Mouse (Mus musculus): Measurements from ENCODE around the gene Ddx39b. TPM values are rescaled to one million over a fixed set of nuclear protein-coding genes. Genes with fewer than 3 reads are reported as not detected.
"Not testable (repeated sequence)": the region's sequence is repeated elsewhere in the genome, so short reads cannot be mapped to it uniquely, and the experiment has no call there.

Ddx39b gene
- polyA plus RNA-seq, 1 experiment = 290 TPM

DNA sequence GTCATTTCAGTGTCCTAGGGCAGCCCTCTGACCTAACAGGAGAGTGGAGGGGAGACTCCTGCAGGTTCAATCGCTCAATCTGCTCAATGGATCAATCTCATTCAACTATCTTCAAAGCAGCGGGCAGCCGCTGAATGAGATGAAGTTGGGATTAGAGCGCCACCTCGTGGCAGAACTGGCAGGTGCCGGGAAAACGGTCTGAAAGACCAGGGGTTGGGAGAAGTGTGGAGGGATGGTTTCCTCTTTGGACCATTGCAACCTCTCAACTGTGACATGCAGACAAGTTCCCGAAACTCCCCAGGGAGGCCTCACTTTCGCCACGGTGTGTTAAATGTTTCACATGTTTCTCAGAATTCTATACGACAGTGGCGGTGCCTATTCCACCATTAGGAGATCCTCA is 9.5 kb upstream of the Ddx39b start:
- WGBS = 13% methylated on average over 12 of the region's 12 CpGs
- H3K4me1 ChIP-seq (ENCODE audit: control insufficient read depth, insufficient read depth, low read length) = peaks cover 17% of the 10 kb centered on the region
- no peak overlapping the region for H3K27ac ChIP-seq (ENCODE audit: insufficient read depth, low read depth, low read length)
- TF ChIP-seq CTCF (IDR thresholded peaks at IDR 0.05; ENCODE audit: insufficient read depth, low read depth, low read length) = peak; percentile 86
- TF ChIP-seq POLR2A (IDR thresholded peaks at IDR 0.05; ENCODE audit: insufficient read depth, low read depth, low read length) = no peak
- H3K4me3 ChIP-seq (ENCODE audit: insufficient read depth, low read depth, low read length) = peak overlapping the region; percentile 14; the same call in 1 of the 2 replicates

- 89% methylated on average over 5 of the region's 5 CpGs for WGBS
- Histone ChIP-seq H3K4me1 (ENCODE audit: control insufficient read depth, insufficient read depth, low read length) (peaks cover 22% of the 10 kb centered on the region), H3K4me3 (ENCODE audit: insufficient read depth, low read depth, low read length) (no peak overlapping the region), H3K27ac (ENCODE audit: insufficient read depth, low read depth, low read length) (no peak overlapping the region)
- TF ChIP-seq CTCF (IDR thresholded peaks at IDR 0.05; ENCODE audit: insufficient read depth, low read depth, low read length) = no peak
- TF ChIP-seq POLR2A (IDR thresholded peaks at IDR 0.05; ENCODE audit: insufficient read depth, low read depth, low read length) = no peak
These were observed 8.9 kb upstream of the Ddx39b start for GRCm38 (mm10) chr17:35232659-35233058.

DNA sequence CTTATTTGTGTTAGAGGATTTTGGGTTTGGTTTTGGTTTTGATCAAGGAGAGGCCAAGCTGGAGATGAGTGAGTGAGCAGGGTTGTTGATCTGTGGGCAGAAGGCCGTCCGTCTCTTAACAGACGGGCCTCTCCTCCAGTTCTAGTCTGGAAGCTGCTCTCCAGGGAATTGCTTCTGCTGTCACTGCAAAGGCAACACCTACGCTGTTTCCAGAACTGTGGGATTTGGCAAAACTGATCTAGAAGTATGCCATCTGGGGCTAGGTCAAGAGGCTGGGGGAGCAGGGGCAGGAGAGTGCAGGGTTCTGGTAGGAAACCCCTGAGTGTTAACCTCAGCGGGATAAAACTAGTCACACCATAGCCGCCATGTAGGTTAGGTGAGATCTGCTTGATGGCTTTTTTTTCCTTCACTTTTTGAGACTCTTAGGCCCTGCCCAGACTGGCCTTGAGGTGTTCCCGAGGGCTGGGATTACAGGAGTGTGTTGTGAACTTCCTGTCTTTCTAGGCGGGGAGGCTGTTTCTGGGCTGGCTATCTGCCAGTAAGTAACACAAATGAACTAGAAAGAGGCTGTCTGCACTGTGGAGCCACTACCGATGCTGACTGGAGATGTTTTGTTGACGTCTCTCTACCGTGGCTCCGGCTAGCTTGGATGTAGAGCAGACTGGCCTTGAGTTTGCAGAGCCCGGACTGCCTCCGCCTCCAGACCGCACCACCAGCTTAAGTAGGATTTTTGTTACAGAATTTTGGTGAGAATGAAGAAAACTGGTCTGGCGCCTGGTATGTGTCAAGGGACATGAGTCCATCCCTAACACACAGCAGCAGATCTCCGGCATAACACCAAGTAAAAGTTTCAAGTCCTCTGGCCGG is 8.2 kb upstream of the Ddx39b start, which contains the start of gene Atp6v1g2:
Atp6v1g2 (plus strand) TSS at position 547 of the 867 bp plus-strand sequence.
- Histone ChIP-seq H3K27ac (ENCODE audit: insufficient read depth, low read depth, low read length) (no peak within 1 kb of the TSS), H3K4me1 (ENCODE audit: control insufficient read depth, insufficient read depth, low read length) (peaks cover 19% of the 10 kb centered on the region), H3K4me3 (ENCODE audit: insufficient read depth, low read depth, low read length) (no peak within 1 kb of the TSS)
- WGBS = 61% methylated on average over 18 of the region's 18 CpGs
- TF ChIP-seq POLR2A (IDR thresholded peaks at IDR 0.05; ENCODE audit: insufficient read depth, low read depth, low read length) = no peak
- no peak for TF ChIP-seq CTCF (IDR thresholded peaks at IDR 0.05; ENCODE audit: insufficient read depth, low read depth, low read length)

GRCm38 (mm10) chr17:35234090-35234489 is 7.5 kb upstream of the Ddx39b start:
- peaks cover 19% of the 10 kb centered on the region for H3K4me1 ChIP-seq (ENCODE audit: control insufficient read depth, insufficient read depth, low read length)
- H3K27ac ChIP-seq (ENCODE audit: insufficient read depth, low read depth, low read length); H3K4me3 ChIP-seq (ENCODE audit: insufficient read depth, low read depth, low read length): not testable (repeated sequence)
- 76% methylated on average over 7 of the region's 7 CpGs for WGBS

DNA sequence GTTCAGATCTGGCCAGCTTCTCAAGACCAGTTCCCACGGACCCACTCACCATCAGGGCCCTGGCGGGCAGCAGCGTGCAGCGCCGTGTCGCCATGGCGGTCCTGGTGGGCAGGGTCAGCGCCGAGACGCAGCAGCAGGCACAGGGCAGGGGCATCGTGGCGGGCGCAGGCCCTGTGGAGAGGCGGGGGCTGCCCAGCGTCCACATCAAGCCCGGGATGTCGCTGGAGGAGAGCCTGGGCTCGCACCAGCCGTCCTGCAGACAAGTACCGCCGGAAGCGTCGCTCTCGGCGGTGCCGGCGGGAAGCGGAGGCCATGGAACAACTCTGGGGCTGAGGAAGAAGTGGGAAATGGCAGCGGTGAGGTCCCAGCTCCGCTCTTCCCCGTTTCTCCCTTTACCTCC is 6.6 kb upstream of the Ddx39b start:
- Histone ChIP-seq H3K4me3 (ENCODE audit: insufficient read depth, low read depth, low read length) (peak overlapping the region; percentile 58), H3K4me1 (ENCODE audit: control insufficient read depth, insufficient read depth, low read length) (peaks cover 19% of the 10 kb centered on the region), H3K27ac (ENCODE audit: insufficient read depth, low read depth, low read length) (peak overlapping the region; percentile 65)
- WGBS = 5% methylated on average over 30 of the region's 31 CpGs
- no peak for TF ChIP-seq POLR2A (IDR thresholded peaks at IDR 0.05; ENCODE audit: insufficient read depth, low read depth, low read length)
- TF ChIP-seq CTCF (IDR thresholded peaks at IDR 0.05; ENCODE audit: insufficient read depth, low read depth, low read length) = no peak

- under 1% methylated on average over 35 of the region's 35 CpGs for WGBS
- Histone ChIP-seq H3K4me3 (ENCODE audit: insufficient read depth, low read depth, low read length) (peak within 1 kb of the TSS; percentile 72), H3K4me1 (ENCODE audit: control insufficient read depth, insufficient read depth, low read length) (peaks cover 21% of the 10 kb centered on the region), H3K27ac (ENCODE audit: insufficient read depth, low read depth, low read length) (peak within 1 kb of the TSS; percentile 90)
- TF ChIP-seq POLR2A (IDR thresholded peaks at IDR 0.05; ENCODE audit: insufficient read depth, low read depth, low read length) = peak; percentile 79
- TF ChIP-seq CTCF (IDR thresholded peaks at IDR 0.05; ENCODE audit: insufficient read depth, low read depth, low read length) = no peak
These were observed 5.7 kb upstream of the Ddx39b start, which contains the start of gene Nfkbil1 for GRCm38 (mm10) chr17:35235614-35236389. TSS of gene Nfkbil1 (minus strand) at chr17:35235792.

DNA sequence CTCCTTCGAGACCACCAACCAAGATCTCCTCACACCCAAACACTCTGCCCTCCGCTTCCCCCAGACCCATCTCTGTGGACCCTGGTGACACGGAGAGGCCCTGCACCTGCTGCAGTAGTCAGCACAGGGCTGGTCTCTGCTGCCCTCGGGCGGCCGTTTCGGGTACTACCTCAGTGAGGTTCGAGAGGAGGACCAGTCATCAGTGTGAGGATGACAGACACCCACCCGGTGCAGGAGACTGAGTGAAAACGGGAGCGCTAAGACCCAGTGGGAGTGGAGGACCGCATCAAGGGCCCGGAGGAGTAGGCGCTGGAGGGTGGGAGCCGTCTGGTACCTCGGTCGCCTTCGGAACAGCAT is 5.2 kb upstream of the Ddx39b start:
- peak; percentile 88 for TF ChIP-seq CTCF (IDR thresholded peaks at IDR 0.05; ENCODE audit: insufficient read depth, low read depth, low read length)
- no peak for TF ChIP-seq POLR2A (IDR thresholded peaks at IDR 0.05; ENCODE audit: insufficient read depth, low read depth, low read length)
- Histone ChIP-seq H3K4me3 (ENCODE audit: insufficient read depth, low read depth, low read length) (peak overlapping the region; percentile 72), H3K4me1 (ENCODE audit: control insufficient read depth, insufficient read depth, low read length) (peaks cover 21% of the 10 kb centered on the region), H3K27ac (ENCODE audit: insufficient read depth, low read depth, low read length) (peak overlapping the region; percentile 90)
- under 1% methylated on average over 18 of the region's 18 CpGs for WGBS

DNA sequence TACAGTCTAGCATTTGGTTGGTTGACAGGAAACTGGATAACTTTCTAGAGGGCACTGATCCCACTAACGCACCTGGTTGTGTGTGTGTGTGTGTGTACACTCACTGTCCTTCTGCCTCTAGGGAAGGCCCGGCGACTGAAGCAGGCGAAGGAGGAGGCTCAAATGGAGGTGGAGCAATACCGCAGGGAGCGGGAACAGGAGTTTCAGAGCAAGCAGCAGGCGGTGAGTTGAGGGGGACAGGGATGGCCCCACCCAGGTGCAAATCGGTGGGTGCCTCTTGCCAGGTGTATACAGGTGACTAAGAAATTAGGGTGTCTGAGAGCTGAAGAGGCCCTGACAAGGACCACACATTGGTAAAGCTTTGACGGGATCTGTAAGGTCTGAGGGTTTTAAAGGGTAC is 4.5 kb upstream of the Ddx39b start:
- Histone ChIP-seq H3K27ac (ENCODE audit: insufficient read depth, low read depth, low read length) (peak overlapping the region; percentile 85), H3K4me3 (ENCODE audit: insufficient read depth, low read depth, low read length) (peak overlapping the region; percentile 72), H3K4me1 (ENCODE audit: control insufficient read depth, insufficient read depth, low read length) (peaks cover 18% of the 10 kb centered on the region)
- no peak for TF ChIP-seq POLR2A (IDR thresholded peaks at IDR 0.05; ENCODE audit: insufficient read depth, low read depth, low read length)
- no peak for TF ChIP-seq CTCF (IDR thresholded peaks at IDR 0.05; ENCODE audit: insufficient read depth, low read depth, low read length)
- 39% methylated on average over 9 of the region's 9 CpGs for WGBS

GRCm38 (mm10) chr17:35237504-35237903 is 4.0 kb upstream of the Ddx39b start:
- H3K4me3 ChIP-seq (ENCODE audit: insufficient read depth, low read depth, low read length) = peak overlapping the region; percentile 72
- H3K27ac ChIP-seq (ENCODE audit: insufficient read depth, low read depth, low read length) = peak overlapping the region; percentile 85; the same call in 1 of the 2 replicates
- WGBS = 86% methylated on average over 12 of the region's 12 CpGs
- peaks cover 14% of the 10 kb centered on the region for H3K4me1 ChIP-seq (ENCODE audit: control insufficient read depth, insufficient read depth, low read length)
- TF ChIP-seq CTCF (IDR thresholded peaks at IDR 0.05; ENCODE audit: insufficient read depth, low read depth, low read length) = no peak
- no peak for TF ChIP-seq POLR2A (IDR thresholded peaks at IDR 0.05; ENCODE audit: insufficient read depth, low read depth, low read length)
